Mouse (Mus musculus): Measurements from ENCODE around the gene Tmem175.

DNA sequence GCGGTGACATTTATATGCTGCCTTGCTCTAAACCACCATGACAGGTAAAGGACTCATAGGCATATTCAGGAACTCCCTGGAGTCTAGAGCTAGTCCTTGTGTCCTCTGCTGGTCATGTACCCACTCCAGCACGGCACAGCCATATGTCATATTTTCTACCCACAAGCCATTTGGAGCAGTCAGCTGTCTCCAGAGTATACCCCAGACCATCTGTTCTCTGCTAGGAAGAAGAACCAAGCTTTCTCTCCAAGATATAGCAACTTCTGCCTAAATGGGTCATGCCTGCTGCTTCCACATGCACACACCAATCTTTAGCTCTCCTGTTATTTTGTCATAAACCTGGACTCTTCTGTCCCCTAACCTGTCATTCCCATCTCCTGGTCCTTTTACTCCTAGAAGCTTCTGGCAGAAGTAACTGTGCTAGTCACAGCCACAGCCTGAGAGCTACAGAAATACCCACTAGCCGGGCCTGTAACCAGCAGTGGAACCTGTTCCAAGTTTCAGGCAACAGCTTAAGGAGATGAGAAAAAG lies 48.1 kb upstream of the Tmem175 start:
- TF ChIP-seq POLR2A (IDR thresholded peaks at IDR 0.05; ENCODE audit: borderline replicate concordance, insufficient read depth, low read length) (no peak), CTCF (IDR thresholded peaks at IDR 0.05; ENCODE audit: borderline replicate concordance, insufficient read depth, low read depth, low read length) (no peak)
